Mouse (Mus musculus) myocyte (in vitro differentiated cells): ENCODE measurements around the gene Cd300a. TPM values are rescaled to one million over a fixed set of nuclear protein-coding genes. Genes with fewer than 3 reads are reported as not detected.

ENCODE experiments used
- H3K27me3 ChIP-seq: one replicate; pipeline ENCODE4 v1.6.1; 2011; ENCODE audit not compliant: control insufficient read depth, insufficient read depth, insufficient read length
- H3K36me3 ChIP-seq: one replicate; pipeline ENCODE4 v1.6.1; 2011; ENCODE audit not compliant: control insufficient read depth, insufficient read depth
- H3K4me2 ChIP-seq: one replicate; pipeline ENCODE4 v1.6.1; 2011; ENCODE audit warnings: low read depth, control low read depth
- H3K4me3 ChIP-seq: one replicate; pipeline ENCODE4 v1.5.1; 2011; ENCODE audit warnings: mild to moderate bottlenecking, control low read depth, moderate library complexity
- H3K79me2 ChIP-seq: one replicate; pipeline ENCODE4 v1.6.1; 2011; ENCODE audit not compliant: control insufficient read depth, insufficient read depth
- H3ac ChIP-seq: one replicate; pipeline ENCODE4 v1.6.1; 2011; ENCODE audit not compliant: control insufficient read depth, insufficient read length
- CEBPB ChIP-seq: IDR thresholded peaks from 2 replicates; pipeline ENCODE4 v1.6.1; 2011; ENCODE audit warnings: mild to moderate bottlenecking, moderate library complexity; ENCODE audit not compliant: poor library complexity, insufficient read depth, severe bottlenecking
- E2F4 ChIP-seq: IDR thresholded peaks from one replicate; pipeline ENCODE4 v1.6.1; 2011; ENCODE audit warnings: mild to moderate bottlenecking, control low read depth, moderate library complexity; ENCODE audit not compliant: insufficient read depth
- MAX ChIP-seq: IDR thresholded peaks from one replicate; pipeline ENCODE4 v1.6.1; 2011; ENCODE audit warnings: low read depth, mild to moderate bottlenecking, control low read depth
- MYOD1 ChIP-seq, 3 experiments: IDR thresholded peaks; one replicate each; pipeline ENCODE4 v1.6.1; 2011; ENCODE audit warnings: control low read depth in 2 of 3, low read depth in 2 of 3, mild to moderate bottlenecking in 2 of 3, moderate library complexity in 1 of 3; ENCODE audit not compliant: insufficient read length in 2 of 3, control insufficient read depth in 1 of 3
- MYOG ChIP-seq, 3 experiments: IDR thresholded peaks; one replicate each; pipeline ENCODE4 v1.6.1; 2011; ENCODE audit warnings: control low read depth in 2 of 3, low read depth in 2 of 3, mild to moderate bottlenecking in 2 of 3; ENCODE audit not compliant: insufficient read length in 2 of 3, control insufficient read depth in 1 of 3, insufficient read depth in 1 of 3
- POLR2A ChIP-seq: IDR thresholded peaks from one replicate; pipeline ENCODE4 v1.6.1; 2011; ENCODE audit warnings: low read depth, mild to moderate bottlenecking, control low read depth, moderate library complexity; ENCODE audit not compliant: insufficient read length
- POLR2AphosphoS2 ChIP-seq: IDR thresholded peaks from one replicate; pipeline ENCODE4 v1.6.1; 2011; ENCODE audit warnings: low read depth, control low read depth; ENCODE audit not compliant: insufficient read length
- REST ChIP-seq: IDR thresholded peaks from one replicate; pipeline ENCODE4 v1.6.1; 2011; ENCODE audit warnings: mild to moderate bottlenecking, control low read depth, moderate library complexity; ENCODE audit not compliant: insufficient read depth, insufficient read length
- SRF ChIP-seq: IDR thresholded peaks from one replicate; pipeline ENCODE4 v1.6.1; 2011; ENCODE audit warnings: low read depth; ENCODE audit not compliant: control insufficient read depth, insufficient read length
- TCF12 ChIP-seq: IDR thresholded peaks from one replicate; pipeline ENCODE4 v1.6.1; 2011; ENCODE audit warnings: mild to moderate bottlenecking, control low read depth; ENCODE audit not compliant: poor library complexity, insufficient read depth, severe bottlenecking
- TCF3 ChIP-seq: IDR thresholded peaks from one replicate; pipeline ENCODE4 v1.6.1; 2011; ENCODE audit warnings: low read depth, control low read depth; ENCODE audit not compliant: insufficient read length
- USF1 ChIP-seq: IDR thresholded peaks from one replicate; pipeline ENCODE4 v1.6.1; 2011; ENCODE audit warnings: low read depth, mild to moderate bottlenecking, control low read depth, moderate library complexity
- polyA plus RNA-seq: library from polyadenylated mRNA; unstranded; fragments of >200 nt; fragmentation: generic; extraction: Trizol; gene quantifications from one replicate; pipeline ENCODE4 v1.2.1, GENCODE M21; 2012; ENCODE audit warnings: missing spikeins

Gene Cd300a
- polyA plus RNA-seq, 1 experiment: 0.40 TPM

GRCm38 (mm10) chr11:114877145-114877544, 12.7 kb upstream of the Cd300a start:
- H3K36me3 ChIP-seq: no peaks in the 10 kb centered on the region
- no peak overlapping the region for H3K4me3 ChIP-seq
- no peaks in the 10 kb centered on the region for H3K79me2 ChIP-seq
- H3K4me2 ChIP-seq: no peak overlapping the region
- TF ChIP-seq TCF12: no peak
- TF ChIP-seq USF1: no peak
- no peak for TF ChIP-seq MAX
- TF ChIP-seq E2F4: no peak
- TF ChIP-seq SRF: no peak
- TF ChIP-seq POLR2A: no peak
- TF ChIP-seq CEBPB: no peak
- TF ChIP-seq POLR2AphosphoS2: no peak
- no peak for TF ChIP-seq MYOD1 (IDR thresholded peaks at IDR 0.05; ENCODE audit: control insufficient read depth in 1 of 3, insufficient read length in 2 of 3, low read depth in 2 of 3)
- TF ChIP-seq MYOG (IDR thresholded peaks at IDR 0.05; ENCODE audit: control insufficient read depth in 1 of 3, insufficient read depth in 1 of 3, insufficient read length in 2 of 3, low read depth in 2 of 3): no peak
- no peak for TF ChIP-seq REST
- TF ChIP-seq TCF3: no peak
- H3K27me3 ChIP-seq: no peaks in the 10 kb centered on the region
- no peak overlapping the region for H3ac ChIP-seq

DNA sequence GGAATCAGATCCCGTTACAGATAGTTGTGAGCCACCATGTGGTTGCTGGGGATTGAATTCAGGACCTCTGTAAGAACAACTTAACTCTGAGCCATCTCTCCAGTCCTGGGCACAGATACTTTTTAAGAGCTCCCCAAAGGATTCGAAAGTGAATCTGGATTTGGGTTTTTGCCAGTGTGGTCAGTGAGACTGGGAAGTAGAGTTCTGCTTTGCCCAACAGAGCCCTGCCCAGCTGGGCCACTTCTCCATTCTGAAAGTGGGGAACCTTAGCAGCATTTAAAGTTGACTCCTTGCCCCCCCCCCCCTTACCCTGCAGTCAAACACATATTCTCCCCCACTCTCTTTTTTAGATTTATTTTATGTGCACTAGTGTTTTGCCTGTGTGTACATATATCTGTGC, 10.2 kb upstream of the Cd300a start:
- no peak overlapping the region for H3ac ChIP-seq
- no peak for TF ChIP-seq TCF3
- TF ChIP-seq MYOD1 (IDR thresholded peaks at IDR 0.05; ENCODE audit: control insufficient read depth in 1 of 3, insufficient read length in 2 of 3, low read depth in 2 of 3): no peak
- no peak for TF ChIP-seq POLR2AphosphoS2
- no peak for TF ChIP-seq MYOG (IDR thresholded peaks at IDR 0.05; ENCODE audit: control insufficient read depth in 1 of 3, insufficient read depth in 1 of 3, insufficient read length in 2 of 3, low read depth in 2 of 3)
- TF ChIP-seq MAX: no peak
- TF ChIP-seq USF1: no peak
- TF ChIP-seq CEBPB: no peak
- TF ChIP-seq REST: no peak
- TF ChIP-seq TCF12: no peak
- no peak for TF ChIP-seq E2F4
- no peak for TF ChIP-seq POLR2A
- no peak for TF ChIP-seq SRF
- no peak overlapping the region for H3K4me3 ChIP-seq
- no peaks in the 10 kb centered on the region for H3K36me3 ChIP-seq
- no peaks in the 10 kb centered on the region for H3K27me3 ChIP-seq
- no peak overlapping the region for H3K4me2 ChIP-seq
- no peaks in the 10 kb centered on the region for H3K79me2 ChIP-seq

- Histone ChIP-seq H3K4me2 (no peak overlapping the region), H3K79me2 (no peaks in the 10 kb centered on the region), H3K36me3 (no peaks in the 10 kb centered on the region), H3K27me3 (no peaks in the 10 kb centered on the region), H3ac (no peak overlapping the region), H3K4me3 (no peak overlapping the region)
- TF ChIP-seq MYOD1 (IDR thresholded peaks at IDR 0.05; ENCODE audit: control insufficient read depth in 1 of 3, insufficient read length in 2 of 3, low read depth in 2 of 3): no peak
- TF ChIP-seq MAX: no peak
- TF ChIP-seq REST: no peak
- no peak for TF ChIP-seq POLR2A
- TF ChIP-seq POLR2AphosphoS2: no peak
Observed at GRCm38 (mm10) chr11:114880185-114880584, 9.7 kb upstream of the Cd300a start.

GRCm38 (mm10) chr11:114880589-114880988, 9.3 kb upstream of the Cd300a start:
- Histone ChIP-seq H3K36me3 (no peaks in the 10 kb centered on the region), H3K79me2 (no peaks in the 10 kb centered on the region), H3K4me2 (no peak overlapping the region), H3K4me3 (no peak overlapping the region), H3K27me3 (no peaks in the 10 kb centered on the region), H3ac (no peak overlapping the region)
- TF ChIP-seq USF1 (no peak), TCF3 (no peak), REST (no peak), CEBPB (no peak), MYOD1 (IDR thresholded peaks at IDR 0.05; ENCODE audit: control insufficient read depth in 1 of 3, insufficient read length in 2 of 3, low read depth in 2 of 3) (no peak), E2F4 (no peak), MAX (no peak), MYOG (IDR thresholded peaks at IDR 0.05; ENCODE audit: control insufficient read depth in 1 of 3, insufficient read depth in 1 of 3, insufficient read length in 2 of 3, low read depth in 2 of 3) (no peak), TCF12 (no peak), POLR2A (no peak), SRF (no peak), POLR2AphosphoS2 (no peak)

- Histone ChIP-seq H3ac (no peak overlapping the region), H3K79me2 (no peaks in the 10 kb centered on the region), H3K4me3 (no peak overlapping the region), H3K27me3 (no peaks in the 10 kb centered on the region), H3K36me3 (no peaks in the 10 kb centered on the region), H3K4me2 (no peak overlapping the region)
- no peak for TF ChIP-seq E2F4
- no peak for TF ChIP-seq USF1
- no peak for TF ChIP-seq MAX
- TF ChIP-seq POLR2AphosphoS2: no peak
- TF ChIP-seq MYOD1 (IDR thresholded peaks at IDR 0.05; ENCODE audit: control insufficient read depth in 1 of 3, insufficient read length in 2 of 3, low read depth in 2 of 3): no peak
- no peak for TF ChIP-seq CEBPB
- TF ChIP-seq TCF3: no peak
- no peak for TF ChIP-seq REST
- no peak for TF ChIP-seq POLR2A
- no peak for TF ChIP-seq MYOG (IDR thresholded peaks at IDR 0.05; ENCODE audit: control insufficient read depth in 1 of 3, insufficient read depth in 1 of 3, insufficient read length in 2 of 3, low read depth in 2 of 3)
Observed at GRCm38 (mm10) chr11:114883251-114883789, 6.5 kb upstream of the Cd300a start.
